Mouse (Mus musculus) heart, postnatal 36 days (tissue): ENCODE measurements around the gene Micall1. TPM values are rescaled to one million over a fixed set of nuclear protein-coding genes. Genes with fewer than 3 reads are reported as not detected.
A peak's percentile ranks its signal among the peaks of the same experiment; 100 is the strongest.

Experiments
- DNase-seq, 2 experiments: peaks; one replicate each; pipeline ENCODE4 v3.0.0; 2021 to 2022
- intact Hi-C: fragments of 180-260 bp; cut with DNase I; formaldehyde crosslinking; loops from one replicate; pipeline ENCODE4 v1.15.1; 2025
- total RNA-seq, 2 experiments: library from RNA; stranded (reverse); gene quantifications; 2 replicates each; pipeline ENCODE4 v1.2.3; 2021

Micall1 gene
- 10 to 100 TPM; 39.0 to 50.1 TPM for total RNA-seq

DNA sequence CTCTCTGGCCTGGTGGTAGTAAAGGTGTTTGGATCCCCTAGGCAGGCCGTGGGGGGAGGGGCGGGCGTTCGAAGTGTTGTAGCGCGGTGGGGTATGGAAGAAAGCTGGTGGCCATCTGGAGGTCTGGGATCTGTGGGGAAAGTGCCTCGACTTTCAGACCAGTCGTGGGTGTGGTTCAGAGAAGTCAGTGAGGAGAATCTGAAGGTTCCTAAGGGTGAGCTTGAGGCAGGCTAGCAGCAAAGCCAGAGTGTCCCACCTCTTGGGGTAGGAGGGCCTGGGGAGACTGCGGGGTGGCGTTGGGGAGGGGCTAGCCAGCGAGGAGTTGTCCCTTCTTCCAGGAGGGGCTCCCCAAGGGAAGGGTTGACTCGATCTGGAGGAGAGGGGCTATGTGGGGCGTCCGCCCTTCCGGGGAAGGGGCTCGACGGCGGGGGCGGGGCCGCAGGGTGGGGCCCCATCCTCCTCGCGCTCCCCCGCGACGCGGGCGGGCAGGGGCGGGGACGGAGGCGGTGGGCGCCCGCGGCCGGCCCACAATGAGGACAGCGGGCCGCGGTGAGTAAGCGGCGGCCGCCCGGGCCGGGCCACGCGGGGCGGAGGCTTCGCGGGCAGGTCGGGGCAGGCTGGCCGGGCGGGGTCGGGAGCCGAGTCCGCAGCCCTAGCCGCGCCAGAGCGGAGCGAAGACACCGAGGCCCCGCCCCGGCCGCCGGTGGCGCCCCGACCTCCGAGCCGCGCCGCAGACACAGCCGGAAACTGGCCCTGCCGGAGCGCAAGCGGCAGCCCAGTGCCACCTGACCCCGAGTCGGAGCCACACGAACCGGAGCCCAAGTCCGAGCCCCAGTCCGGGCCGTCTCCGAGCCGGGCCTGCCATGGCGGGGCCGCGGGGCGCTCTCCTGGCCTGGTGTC lies at the start of gene Micall1:
TSS of gene Micall1 (plus strand) at position 478 of the 900 bp plus-strand sequence.
- peak; percentile 76 to 83 for DNase-seq
- intact Hi-C loops = no loop called here

DNA sequence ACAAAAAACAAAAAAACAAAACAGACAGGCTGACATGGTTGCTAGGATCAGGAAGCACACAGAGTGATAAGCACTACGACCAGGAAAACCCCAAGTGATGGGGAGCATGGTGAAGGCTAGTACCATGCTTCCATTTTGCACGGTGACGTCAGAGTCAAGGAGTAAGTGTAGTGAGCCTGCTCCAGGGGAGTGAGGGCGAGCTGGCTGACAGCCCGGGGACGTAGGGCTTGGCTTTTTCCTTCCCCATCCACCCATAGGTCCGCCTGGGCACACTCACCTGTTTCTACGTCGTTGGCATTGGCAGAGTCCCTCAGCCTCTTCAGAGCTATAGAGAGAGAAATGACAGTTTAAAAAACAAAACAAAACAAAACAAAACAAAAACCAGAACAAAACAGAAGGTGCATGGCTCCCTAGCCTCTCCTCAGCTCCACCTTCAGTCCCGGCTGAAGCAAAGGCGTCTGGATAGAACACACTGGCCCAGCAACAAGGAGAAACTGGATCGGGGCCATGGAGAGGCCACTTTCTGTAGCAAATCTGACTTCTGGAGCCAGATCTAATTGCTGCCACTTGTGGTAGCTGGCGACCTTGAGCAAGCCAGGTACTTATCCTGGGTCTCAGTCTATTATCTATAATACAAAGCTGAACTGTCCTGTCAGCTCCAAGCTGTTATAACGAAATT lies 47.7 kb upstream of the Micall1 start:
- intact Hi-C loops = no loop called here
- DNase-seq = no peak

DNA sequence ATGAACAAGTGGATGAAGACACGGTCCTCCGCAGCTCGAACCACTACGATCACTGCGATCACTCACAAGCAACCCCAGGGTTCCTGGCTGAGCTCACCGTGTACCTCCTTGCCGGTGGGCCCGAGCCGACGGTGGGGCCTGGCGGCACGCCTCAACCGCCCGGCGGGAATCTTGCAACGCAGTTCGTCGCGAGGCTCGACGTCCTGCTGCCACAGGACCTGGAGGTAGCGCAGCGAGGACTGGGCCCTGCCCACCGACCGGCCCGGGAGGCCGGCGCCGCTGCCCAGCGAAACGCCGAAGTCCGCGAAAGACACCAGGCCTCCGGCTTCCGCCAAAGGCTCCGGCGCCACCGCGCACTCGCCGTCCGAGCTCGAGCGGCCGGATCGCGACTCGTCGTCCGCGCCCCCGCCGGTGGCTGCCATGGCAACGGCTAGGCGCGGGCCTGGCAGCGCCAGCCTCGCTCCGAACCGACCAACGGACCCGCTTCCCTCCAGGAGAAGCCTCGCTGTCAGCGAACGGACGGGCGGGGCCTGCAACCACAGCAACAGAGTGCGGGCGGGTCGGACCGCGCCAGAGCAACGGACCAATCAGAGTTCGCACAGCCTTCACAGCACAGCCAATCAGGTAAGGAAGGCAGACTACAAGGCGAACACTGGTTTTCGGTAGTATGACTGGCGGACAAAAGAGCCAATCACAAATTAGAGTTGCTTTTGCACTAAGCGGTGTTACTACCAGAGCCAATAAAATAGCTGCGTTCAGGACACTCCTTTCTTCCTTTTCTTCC lies 46.1 kb upstream of the Micall1 start, which contains the start of gene Ankrd54:
TSS of gene Ankrd54 (minus strand) at position 518 of the 784 bp plus-strand sequence.
- intact Hi-C loops = no loop called here
- DNase-seq = peak; percentile 92 to 93

DNA sequence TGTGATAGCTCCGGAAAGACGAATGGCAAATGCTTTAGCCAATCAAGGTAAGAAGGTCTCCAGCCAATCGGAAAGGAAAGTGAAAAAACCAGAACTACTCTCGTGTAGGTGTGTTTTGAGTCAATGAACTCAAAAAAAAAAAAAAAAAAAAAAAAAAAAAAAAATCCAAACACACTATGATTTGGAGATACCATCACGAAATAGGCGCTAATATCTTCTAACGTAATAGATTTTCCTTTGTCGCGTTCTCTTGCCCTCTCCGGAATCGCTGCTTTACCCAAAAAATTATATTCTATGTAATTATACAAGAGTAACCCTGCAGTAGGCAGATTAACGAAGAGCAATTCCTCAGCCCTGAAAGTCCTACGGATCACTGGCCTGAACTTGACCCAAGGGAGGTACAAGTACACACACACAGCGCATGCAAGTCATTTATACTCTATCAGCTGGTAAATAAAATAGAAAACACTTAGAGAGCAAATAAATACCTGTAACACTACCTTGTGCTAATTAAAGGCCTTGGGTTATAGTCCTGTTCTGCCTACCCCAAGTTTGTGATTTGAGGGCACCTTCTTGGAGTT lies 45.4 kb upstream of the Micall1 start:
- intact Hi-C loops = no loop called here
- no peak for DNase-seq

DNA sequence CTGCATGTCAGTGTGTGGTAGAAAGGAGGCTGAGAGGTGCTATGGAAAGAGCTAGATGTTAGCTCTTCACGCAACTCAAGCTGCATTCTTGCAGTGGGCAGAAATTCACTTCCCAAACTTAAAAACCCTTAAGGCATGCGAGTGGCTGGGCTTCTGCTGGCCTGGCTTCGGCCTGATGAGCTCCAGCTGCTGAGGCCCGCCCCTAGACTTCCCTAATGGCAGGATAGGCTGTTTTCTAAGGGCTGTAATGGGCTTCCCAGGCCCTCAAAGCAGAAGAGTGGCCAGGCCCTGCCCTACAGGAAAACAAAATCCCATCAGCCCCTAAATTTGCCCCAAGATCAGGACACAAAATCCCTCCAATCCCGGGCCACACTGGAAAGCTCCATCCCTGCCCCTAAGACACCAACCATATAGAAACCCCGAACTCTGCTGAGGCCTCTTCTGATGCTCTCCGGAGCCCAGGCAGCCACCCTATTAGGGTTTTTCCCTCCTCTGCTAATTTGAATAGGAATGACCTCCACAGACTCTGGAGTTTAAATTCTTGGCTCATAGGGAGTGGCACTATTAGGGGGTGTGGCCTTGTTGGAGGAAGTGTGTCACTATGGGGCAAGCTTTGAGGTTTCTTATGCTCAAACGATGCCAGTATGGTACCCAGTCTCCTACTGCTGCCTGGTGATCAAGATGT lies 43.5 kb upstream of the Micall1 start:
- intact Hi-C loops = no loop called here
- DNase-seq = no peak

DNA sequence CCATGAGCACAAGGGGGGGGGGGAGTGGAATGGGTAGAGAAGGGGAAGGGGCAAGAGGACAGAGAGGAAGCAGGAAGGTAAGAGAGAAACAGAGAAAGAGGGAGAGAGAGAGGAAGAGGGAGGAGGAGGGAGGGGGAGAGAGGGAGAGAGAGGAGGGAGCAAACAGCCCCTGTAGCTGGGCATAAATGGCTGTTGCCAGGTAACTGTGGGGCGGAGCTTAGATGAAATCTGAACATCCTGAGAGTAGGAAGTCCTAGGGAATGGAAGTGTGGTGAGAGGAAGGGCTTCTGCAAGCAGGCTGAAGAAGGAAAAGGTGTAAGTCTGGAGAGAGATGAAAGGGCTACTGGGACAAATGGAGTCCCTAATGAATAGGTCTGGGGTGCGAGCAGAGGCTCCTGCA lies 42.4 kb upstream of the Micall1 start:
- no peak for DNase-seq

DNA sequence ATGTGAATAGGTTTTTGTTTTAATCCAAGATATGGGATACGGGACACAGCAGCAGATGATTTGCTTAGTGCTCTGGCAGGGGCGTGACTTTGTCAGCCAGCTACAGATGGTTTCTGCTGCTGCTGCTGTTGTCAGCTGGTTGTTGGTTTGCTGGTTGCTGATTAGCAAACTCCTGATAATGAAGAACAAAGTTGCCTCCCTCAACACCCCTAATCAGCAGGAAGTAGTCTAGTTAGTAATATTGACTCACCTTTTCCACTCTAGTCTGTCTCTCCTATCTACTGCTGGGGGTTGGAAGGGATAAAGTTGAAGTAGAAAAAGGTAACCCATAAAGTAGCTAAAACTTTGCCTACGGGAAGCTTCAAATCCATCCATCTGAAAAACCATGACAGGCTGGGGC lies 41.1 kb upstream of the Micall1 start:
- no peak for DNase-seq
- intact Hi-C loops = no loop called here

More for the DNA sequence above, 42.4 kb upstream of the Micall1 start:
- intact Hi-C loops = no loop called here

DNA sequence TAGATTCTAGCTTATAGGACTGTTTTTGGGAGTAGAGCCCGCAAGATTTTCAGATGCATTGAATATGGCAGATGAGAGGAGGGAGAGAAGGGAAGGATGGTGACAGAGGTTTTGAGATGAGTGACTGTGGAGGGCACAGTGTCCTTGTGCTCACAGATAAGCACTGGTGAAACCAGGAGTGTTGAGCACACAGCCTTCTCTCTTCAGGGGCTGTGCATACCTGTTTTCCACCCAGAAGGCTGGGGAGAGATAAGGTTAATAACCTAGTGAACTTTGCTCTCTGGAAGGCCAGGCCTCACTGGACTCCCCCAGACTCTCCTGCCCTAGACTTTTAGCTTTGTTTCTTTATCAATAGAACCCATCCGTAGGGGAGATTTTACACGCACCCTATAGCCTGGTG lies 40.3 kb upstream of the Micall1 start:
- no peak for DNase-seq
- intact Hi-C loops = no loop called here

DNA sequence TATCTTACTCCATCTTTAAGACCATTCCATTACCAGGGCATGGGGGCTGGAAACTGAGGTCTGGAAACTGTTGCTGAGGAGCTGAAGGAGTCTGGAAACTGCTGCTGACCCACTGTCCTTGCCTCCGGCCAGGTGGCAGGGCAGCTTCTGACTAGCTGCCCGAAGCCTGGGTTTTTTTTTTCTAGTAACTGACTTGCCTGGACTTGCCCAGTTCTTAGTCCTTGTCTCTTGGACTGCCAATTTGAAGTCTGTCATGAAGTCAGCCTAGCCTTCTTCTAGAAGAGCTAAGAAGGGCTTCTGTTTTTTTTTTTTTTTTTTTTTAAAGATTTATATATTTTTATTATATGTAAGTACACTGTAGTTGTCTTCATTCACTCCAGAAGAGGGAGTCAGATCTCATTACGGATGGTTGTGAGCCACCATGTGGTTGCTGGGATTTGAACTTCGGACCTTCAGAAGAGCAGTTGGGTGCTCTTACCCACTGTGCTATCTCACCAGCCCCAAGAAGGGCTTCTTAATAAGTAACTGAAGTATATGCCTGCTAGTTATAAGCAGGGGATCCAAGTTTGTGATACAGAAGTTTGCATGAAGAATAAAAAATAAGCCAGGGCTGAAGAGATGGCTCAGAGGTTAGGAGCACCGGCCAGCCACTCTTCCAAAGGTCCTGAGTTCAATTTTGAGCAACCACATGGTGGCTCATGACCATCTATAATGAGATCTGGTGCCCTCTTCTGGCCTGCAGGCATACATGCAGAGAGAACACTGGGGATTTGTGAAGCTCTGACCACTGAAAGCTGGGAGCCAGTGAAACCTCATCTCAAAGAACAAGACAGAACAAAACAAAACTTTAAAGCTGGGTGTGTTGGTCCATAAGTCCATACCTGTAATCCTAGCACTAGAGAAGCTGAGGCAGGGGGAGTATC lies 37.3 kb upstream of the Micall1 start:
- peak; percentile 42 for DNase-seq
- intact Hi-C loops = loop anchor here (5.0 kb wide), 1 partner anchor 154 kb away; no protein-coding TSS in a partner anchor

DNA sequence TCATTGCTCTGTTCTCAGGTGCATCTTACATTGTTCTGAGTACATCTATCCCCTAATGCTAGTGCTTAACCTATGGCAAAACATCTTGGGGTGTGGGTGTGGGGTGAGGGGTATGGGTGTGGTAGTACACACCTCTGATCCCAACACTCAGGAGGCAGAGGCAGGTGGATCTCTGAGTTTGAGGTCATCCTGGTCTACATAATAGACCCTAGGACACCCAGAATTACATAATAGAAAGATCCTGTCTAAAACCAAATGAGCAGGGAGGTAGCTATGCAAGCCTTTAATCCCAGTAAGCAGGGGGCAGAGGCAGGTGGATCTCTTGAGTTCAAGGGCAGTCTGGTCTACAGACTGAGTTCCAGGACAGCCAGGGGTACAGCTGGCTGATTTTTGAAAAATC lies 34.9 kb upstream of the Micall1 start:
- intact Hi-C loops = loop anchor here (5.0 kb wide), 1 partner anchor 156 kb away; no protein-coding TSS in a partner anchor
- no peak for DNase-seq

DNA sequence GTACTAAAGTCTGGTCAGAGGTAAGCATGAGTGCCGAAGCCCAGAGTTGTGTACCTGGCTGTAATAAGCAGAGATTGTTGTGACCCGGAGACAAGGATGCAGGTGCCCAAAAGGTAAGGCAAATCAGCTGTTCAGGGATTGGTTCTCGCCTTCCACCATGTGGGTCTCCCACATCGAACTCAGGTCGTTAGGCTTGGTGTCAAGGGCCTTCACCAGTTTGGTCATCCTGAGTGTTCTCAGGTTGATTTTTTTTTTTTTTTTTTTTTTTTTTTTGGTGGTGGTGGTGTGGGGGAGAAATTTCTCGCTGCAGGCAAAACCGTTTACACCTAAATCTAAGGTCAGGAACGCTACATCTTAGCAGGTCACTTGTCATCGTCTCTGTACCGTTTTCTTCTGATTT lies 34.3 kb upstream of the Micall1 start:
- intact Hi-C loops = loop anchor here (5.0 kb wide), 1 partner anchor 157 kb away; no protein-coding TSS in a partner anchor
- no peak for DNase-seq

DNA sequence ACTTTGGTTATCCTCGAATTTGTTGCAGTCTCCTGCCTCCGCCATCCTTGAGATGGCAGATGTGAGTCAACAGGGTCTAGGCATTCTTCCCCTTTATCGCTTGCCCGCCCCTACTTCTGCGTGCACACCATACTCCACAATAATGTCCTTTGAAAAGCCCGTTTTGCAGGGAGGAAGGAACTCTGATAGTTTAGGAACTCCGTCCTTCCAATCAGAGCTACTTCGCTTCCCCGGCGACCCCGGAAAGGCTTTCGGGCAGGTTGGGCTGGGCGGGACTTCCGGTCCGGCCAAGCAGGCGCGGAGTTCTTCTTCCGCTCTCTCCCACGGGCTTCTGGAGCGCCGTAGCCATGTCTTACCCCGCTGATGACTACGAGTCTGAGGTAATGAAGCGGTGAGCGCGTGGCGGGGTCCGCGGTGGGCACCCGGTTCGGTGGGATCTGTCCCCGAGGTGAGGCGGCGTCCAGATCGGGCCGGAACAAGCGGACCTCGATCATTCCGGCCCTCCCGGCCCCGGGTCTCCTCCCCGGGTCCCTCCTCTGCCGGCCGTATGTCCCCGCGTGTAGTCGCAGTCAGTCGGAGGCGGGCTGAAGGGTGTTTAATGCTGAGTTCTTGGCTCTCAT lies 33.7 kb upstream of the Micall1 start, which contains the start of gene Eif3l:
TSS of gene Eif3l (plus strand) at position 267 of the 620 bp plus-strand sequence.
- peak; percentile 87 to 91 for DNase-seq
- intact Hi-C loops = loop anchor here (5.0 kb wide), 1 partner anchor 158 kb away; no protein-coding TSS in a partner anchor

DNA sequence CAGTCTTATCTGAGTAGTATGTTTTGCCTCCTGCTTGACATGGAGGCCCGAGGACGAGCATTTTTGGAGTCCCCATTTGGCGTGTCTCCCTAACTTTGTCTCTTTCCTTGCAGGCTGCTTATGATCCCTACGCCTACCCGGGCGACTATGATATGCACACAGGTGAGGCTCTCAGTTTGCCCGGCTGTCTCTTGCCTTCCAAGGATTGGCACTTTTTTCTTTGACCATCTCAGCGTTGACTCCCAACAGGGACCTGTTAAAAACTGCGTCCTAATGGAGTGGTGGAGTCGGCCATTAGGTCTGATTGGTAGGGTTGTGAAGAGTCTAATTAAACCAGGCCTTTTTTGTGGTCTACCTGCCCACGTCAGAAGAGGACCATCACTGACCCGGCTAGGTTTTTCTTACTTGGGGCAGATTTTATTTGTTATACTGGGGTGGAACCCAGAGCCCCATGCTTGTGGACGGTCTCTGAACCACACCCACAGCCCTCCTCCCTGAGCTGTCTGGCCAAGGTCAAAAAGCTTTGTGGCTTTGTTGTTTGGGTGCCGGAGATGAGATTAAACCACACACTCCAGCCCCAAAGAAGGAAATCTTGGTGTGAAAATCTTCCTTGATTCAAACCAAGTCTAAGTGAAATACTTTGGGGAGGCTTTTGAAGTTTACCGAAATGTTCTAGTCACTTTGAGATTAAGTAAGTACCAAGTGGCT lies 32.9 kb upstream of the Micall1 start:
- intact Hi-C loops = no loop called here
- DNase-seq = no peak

DNA sequence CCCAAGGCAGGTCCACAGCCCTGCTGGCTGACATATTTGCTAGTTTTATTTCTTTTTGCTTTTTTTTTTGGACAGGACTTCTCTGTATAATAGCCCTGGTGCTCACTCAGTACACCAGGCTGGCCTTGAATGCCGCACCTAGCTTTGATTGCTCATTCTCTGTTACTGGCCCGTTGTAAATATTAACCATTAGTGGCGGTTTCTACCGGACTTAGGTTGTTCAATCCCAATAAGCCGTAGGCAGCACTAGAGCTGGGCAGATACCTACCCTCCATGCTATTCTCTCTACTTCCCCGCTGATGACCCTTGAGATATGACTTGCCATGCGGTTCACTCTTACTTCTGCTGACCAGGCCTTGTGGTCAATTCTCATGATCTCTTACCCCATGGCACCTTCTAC lies 29.1 kb upstream of the Micall1 start:
- no peak for DNase-seq

DNA sequence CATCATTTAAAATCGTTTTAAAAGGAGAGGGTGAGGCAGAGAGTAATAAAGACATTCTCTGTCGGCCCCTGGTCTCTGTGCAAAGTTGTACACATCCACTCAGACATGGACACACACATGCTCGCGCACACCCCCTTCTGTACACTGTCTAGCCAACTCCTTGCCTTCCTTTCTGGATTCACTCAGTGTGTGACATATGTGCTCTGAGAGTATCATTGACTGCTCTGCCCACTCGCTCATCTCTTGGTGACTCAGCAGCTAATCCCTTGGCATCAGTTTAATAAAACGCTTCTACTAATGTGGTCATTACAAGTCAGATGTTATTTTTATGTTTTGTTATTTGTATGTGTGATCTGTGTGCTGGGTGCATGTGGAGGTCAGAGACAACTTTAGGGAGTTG lies 16.4 kb upstream of the Micall1 start:
- DNase-seq = no peak

More for the DNA sequence above, 29.1 kb upstream of the Micall1 start:
- intact Hi-C loops = no loop called here

DNA sequence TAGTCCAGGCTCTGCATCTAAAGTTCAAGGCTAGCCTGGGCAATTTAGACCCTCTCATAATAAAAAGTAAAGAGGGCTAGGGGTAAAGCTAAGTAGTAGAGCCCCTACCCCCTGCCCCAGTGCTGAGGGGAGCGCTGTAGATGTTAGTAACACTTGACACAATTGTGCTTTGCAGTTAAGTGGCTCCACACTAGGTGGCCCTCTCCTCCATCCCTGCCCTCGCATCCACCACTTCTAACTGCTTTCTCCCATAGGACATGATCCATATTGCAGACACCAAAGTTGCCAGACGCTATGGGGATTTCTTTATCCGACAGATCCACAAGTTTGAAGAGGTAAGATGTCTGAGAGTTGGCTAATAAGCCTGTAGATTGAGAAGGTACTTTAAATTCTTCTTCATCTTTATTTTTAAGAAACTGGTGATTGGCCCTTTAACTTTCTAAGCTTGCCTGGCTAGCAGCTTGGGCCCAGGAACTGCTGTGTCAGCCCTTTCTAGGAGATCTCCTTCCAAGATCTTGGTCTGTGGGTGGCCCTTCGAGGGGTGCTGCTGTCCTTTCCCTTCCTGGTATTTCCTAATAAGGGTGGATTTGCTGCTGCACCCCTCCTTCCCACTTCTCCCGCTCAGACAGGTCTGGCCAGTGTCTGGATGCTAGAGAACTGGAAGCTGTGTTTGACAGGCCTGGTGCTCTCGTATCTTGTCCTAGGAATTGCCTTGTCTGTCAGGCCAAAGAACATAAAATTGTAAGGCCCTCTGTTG lies 15.4 kb upstream of the Micall1 start:
- no peak for DNase-seq
- intact Hi-C loops = loop anchor here (1.0 to 2.0 kb wide), 2 partner anchors 34 to 55 kb away; no protein-coding TSS in a partner anchor

More for the DNA sequence above, 16.4 kb upstream of the Micall1 start:
- intact Hi-C loops = loop anchor here (2.0 kb wide), 1 partner anchor 35 kb away; no protein-coding TSS in a partner anchor

DNA sequence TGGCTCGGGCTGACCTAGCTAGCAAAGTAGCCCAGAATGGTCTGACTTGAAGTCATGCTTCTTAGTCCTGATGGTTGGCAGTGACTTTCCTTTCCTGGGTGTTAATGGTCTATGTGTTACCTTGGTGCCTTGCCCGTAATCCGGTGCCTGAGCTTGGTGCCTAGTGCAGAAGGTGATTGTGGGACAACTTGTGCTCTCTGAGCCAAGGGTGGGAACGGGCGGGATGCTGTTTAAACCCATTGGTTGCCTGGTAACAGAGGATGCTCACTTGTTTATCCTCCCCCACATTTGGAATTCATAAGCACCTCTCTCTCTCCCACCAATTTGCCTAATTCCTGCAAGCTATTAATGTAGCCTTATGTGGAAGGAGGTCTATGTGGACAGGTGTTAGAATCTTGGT lies 13.2 kb upstream of the Micall1 start:
- intact Hi-C loops = no loop called here
- no peak for DNase-seq
